Mouse (Mus musculus) retina, postnatal 7 days (tissue): ENCODE data around the gene Dleu7.

Experiments used
- DNase-seq: peaks from one replicate; pipeline ENCODE4 v3.0.0-alpha.2; 2012; ENCODE audit warnings: low read depth, low spot score

Dleu7 gene

GRCm38 (mm10) chr14:62288731-62289130, 4.1 kb downstream of the Dleu7 start:
- DNase-seq = no peak

DNA sequence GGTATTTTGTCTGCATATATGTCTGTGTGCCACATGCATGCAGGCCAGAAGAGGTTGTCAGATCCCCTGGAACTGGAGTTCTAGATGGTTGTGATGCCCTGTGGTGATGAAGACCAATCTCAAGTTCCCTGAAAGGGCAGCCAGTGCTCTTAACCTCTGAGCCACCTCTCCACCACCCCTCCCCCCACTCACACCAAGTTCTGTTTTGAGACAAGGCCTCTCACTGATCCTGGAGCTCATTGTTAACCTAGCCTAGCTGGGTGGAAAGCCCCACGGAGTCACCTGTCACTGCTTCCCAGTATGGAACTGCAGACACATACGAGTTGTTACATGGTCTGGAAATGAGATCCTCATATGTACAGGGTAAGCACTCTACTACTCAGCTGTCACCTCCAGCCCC, 9.9 kb downstream of the Dleu7 start:
- DNase-seq = no peak

GRCm38 (mm10) chr14:62273604-62274003, 19.2 kb downstream of the Dleu7 start:
- DNase-seq = no peak

GRCm38 (mm10) chr14:62270698-62271396, 22.0 kb downstream of the Dleu7 start:
- DNase-seq = no peak

DNA sequence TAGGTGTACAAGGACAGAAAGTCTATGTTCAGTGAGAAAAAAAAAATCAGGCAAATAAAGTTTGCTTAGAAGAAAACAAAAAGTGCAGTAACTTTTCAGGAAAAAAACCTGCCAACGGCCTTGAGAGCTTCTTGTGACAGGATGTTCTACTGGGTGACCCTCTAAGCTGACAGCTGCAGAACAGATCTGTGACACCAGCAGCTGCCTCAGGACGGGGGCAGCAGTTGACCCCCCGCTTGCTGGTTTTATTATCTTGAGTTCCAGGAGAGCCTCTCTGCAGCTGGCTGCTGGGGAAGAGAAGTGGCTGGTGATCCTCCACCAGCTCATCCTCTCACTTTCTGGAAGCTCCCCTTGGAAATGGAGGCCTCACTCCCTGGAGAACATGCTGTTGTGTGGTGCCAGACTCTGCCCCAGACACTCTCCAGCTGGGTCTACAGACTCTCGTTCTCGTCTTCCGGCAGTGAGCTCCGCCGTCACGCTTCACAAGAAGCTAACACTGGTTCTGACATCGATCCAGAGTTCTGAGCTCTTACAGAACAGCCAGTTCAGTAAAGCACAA, 33.8 kb downstream of the Dleu7 start:
- no peak for DNase-seq

- no peak for DNase-seq
These were observed 34.7 kb downstream of the Dleu7 start for GRCm38 (mm10) chr14:62258125-62258524.

DNA sequence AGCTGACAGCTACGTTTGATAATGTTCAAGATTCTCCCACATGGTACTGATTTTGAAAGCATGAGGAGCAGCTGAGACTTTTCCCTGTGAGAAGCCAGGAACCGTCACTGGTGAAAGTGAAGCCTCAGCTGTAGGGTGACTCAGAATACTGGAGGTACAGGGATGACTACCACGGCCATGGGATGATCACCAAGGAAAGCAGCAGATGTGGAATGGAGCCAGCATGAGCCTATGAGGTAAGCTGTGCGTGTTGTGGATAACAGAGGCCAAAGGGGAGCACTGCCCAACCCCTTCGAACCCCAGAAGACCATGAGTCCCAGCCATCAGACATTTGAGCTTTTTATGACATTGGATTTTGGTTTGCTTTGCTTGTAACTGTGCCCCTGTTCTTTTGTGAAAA, 36.8 kb downstream of the Dleu7 start:
- no peak for DNase-seq

- DNase-seq = no peak
These were observed 38.5 kb downstream of the Dleu7 start for GRCm38 (mm10) chr14:62254371-62254770.

DNA sequence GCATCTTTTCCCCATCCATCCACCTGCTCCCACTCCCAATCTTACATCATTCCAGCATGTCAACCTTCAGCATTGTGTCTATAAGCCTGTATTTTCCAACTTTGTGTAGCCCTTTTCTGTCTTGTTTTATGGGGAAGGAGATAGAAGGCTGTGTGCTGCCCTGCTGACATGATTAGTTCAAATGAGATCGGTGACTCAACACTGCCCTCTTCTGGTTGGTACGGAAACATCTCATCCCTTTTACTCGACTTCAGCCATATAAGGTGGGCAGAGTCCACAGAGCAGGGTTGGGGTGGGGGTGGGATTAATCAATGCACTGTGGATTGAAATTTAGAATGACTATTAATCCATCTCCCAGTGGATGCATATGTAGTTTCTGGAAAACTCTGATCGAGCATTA, 40.8 kb downstream of the Dleu7 start:
- peak; percentile 74 for DNase-seq

GRCm38 (mm10) chr14:62250046-62250445, 42.8 kb downstream of the Dleu7 start:
- no peak for DNase-seq

GRCm38 (mm10) chr14:62249251-62249650, 43.6 kb downstream of the Dleu7 start:
- no peak for DNase-seq

GRCm38 (mm10) chr14:62248796-62249195, 44.1 kb downstream of the Dleu7 start:
- DNase-seq = no peak

DNA sequence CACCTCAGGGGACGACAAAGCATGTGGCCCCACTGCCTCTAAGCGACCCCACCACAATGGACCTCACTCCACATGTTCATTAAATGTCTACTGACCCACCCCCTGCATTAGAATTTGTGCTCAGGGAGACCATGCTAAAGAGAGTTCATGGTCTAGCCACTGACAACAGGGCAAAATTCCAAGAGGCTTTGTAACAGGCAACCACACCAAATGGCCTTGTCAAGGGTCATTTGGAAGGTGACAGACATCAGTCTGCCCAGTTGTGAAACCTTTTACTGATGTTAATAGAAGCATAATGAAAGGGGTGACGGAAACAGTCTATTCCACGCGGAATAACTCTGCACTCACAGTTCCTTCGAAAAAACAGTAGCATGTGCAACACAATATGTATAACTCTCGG, 44.5 kb downstream of the Dleu7 start:
- DNase-seq = no peak

DNA sequence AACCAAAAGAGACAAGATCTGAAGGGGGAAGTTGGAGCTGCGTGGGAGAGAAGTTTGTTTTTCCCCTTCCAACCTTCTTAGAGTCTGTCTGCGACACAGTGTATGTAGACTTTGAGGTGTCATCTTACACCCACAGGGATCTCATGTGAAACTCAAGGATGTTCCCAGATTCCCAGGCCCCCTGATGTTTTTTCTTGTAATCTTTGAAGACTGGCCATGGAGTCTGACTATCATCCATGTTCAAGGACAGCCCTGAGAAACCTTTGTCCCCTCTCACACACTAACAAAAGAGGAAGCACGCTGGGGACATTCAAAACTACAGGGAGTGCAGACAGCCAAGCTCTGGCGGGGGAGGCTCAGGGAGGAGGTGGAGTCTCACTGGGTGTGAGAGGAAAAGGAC, 47.3 kb downstream of the Dleu7 start:
- no peak for DNase-seq

- no peak for DNase-seq
These were observed 49.3 kb downstream of the Dleu7 start for GRCm38 (mm10) chr14:62243530-62243929.

DNA sequence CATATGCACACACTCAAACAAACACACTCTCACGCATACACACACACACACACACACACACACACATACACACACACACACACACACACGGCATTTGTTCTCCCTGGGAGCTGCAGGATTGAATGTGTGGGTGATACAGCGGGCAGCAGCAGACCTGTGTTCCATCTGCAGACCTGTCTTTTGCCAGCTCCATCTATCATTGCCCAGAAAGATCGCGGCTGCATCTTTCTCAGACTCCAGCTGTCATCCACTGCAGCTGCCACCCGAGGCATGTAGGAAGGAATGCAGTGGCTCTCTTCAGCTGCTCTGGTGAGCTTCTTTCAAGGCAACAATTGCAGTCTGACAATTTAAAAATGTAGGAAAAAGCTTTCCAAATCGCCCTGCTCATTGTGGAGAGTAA, 56.9 kb downstream of the Dleu7 start:
- DNase-seq = no peak

- DNase-seq = no peak
These were observed 57.6 kb downstream of the Dleu7 start for GRCm38 (mm10) chr14:62235214-62235613.

- no peak for DNase-seq
These were observed 61.9 kb downstream of the Dleu7 start for GRCm38 (mm10) chr14:62230968-62231367.

DNA sequence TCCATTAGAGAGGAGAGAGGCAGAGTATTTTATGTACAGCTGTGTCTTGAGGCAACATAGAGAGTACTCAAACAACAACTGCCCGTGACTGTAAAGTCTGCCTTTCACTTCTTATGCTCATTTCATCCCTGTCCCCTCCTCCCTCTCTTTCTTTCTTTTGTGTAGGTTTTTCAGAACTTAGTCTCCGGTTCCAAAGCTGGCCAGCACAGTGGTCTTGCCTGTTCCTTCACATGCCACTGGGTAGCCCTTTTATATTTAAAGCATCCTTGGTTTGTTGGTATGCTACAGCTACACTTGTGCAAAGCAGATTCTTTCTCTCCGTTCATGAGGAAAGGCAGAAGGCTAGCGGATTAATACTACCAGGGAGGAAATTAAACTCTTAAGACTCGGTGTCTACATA, 65.7 kb downstream of the Dleu7 start:
- DNase-seq = no peak

DNA sequence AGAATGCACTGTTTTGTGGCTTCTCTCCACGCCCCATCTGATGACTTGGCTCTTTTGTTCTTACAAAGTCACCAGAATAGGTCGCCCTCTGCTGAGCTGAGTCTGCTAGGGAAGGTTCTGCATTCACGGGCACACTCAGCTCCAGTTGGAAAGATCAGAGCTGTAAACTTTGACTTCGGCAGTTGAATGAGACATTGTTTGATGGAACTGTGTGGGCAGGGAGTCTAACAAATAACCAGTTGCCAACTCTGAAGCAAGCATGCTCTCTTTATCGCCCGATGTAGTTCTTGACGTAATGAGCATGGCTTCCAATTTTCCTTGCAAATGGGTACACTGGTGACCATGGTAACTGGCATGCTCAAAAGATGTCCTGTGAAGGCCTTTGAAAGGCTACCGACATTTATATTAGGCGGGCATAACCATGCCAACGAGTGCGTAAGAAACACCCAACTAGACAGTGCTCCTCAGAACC, 66.2 kb downstream of the Dleu7 start:
- DNase-seq = no peak
